Mouse (Mus musculus) B cell, adult 2 months (primary cell): ENCODE measurements around the gene Trim41.

Experiments
- DNase-seq, 2 experiments: peaks; one replicate each; pipeline ENCODE4 v3.0.0; 2022

Gene Trim41

DNA sequence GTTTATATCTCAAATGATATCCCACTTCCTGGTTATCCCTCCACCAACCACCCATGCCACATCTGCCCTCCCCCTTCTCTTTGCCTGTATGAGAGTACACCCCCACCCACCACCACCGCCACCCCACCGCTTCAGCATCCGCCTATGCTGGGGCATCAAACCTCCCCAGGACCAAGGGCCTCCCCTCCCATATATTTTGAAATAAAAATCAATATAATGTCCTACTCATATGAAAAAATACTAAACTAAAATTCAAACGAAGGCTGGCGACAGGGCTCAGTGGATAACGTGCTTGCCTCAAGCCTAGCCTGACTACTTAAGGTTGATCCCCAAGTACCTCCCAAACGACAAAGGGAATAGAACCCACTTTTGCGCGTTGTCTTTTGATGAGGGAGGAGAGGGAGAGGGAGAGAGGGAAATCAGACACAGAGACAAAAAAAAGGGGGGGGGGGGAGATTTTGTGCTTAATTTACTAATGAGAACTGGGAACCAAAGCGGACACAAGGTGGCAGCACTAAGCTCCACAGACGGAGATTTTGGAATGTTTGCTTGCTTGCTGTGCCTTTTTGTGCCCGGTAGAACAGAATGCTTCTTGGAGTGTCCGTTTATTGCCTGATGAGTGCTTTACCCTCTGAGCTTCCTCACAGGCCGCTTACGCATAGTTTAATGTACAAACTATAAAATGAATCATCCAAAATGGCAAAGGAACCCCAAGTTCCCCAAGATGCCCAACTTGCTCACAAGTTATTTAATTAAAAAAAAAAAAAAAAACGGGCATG is 28.7 kb downstream of the Trim41 start:
- DNase-seq, result peak; percentile 81 to 84

- peak; percentile 83 to 87 for DNase-seq
Observed at GRCm38 (mm10) chr11:48787455-48788211, 29.5 kb downstream of the Trim41 start.

DNA sequence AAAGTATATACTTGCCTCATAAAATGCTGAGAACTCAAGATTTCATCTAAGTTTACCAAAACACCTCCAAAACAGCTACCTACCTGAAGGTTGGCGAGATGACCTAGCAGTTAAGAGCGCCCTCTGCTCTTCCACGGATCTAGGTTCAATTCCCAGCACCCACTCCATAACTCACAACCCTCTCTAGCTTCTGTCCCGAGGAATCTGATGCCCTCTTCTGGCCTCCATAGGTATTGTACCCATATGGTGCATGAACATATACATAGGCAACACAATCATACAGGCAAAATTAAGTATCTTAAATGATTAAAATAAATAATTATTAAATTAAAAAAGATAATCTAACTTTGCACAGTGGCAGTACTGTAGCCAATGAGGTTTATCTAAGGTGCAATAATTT is 34.9 kb downstream of the Trim41 start:
- DNase-seq, result no peak

GRCm38 (mm10) chr11:48779450-48779849 is 37.7 kb downstream of the Trim41 start:
- peak; percentile 66 for DNase-seq

DNA sequence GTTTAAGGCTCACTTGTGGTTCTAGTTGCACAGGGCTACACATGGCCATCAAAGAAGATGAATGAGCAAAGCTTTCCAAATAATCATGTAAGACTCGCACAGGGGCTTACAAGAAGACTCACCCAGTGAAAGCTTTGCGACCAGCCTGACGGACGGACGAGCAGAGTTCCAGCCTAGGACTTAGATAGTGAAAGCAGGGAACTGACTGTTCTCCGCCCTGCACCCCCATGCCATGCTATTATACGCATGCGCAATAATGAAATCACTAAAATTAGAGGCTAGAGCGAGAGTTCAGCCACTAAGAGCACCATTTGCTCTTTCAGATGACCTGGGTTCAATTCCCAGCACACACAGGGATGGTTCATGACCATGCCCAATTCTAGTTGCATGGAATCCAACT is 39.9 kb downstream of the Trim41 start:
- DNase-seq, result no peak

DNA sequence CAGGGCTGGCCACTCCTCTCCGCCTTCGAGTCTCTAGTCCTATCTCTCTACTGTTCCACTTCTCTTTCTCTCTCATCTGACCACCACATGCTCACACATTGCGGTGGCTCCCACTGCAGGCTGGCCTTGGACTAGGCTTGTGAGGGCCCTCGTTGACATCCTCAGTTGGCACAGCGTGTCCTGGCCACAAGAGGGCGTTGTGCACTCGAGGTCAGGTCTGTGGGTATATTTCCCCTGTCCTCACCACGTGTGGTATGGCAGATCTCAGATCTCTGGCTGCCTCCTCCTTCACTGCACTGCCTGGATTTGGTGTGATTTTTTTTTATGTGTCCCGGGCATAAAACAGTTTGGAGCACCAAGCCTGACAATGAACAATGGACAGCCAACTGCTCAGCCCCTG is 40.5 kb downstream of the Trim41 start:
- peak; percentile 67 to 68 for DNase-seq

DNA sequence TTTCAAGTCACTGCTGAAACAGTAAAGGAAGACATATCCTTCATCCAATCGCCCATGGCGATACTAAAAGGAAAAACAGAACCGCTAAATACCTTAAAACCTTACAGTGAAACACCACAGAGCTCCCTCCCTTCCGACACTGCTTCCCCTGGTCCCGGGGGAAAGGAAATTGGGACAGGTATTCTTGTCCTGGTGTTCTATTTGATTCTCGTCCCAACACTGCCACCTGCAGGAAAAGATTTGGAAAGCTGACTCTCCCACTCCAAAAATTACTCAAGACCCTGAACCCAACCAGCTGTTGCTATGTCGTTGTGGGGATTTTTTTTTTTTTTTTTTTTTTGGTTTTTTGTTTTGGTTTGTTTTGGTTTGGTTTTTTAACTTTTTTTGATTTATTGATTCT is 41.7 kb downstream of the Trim41 start:
- no peak for DNase-seq

DNA sequence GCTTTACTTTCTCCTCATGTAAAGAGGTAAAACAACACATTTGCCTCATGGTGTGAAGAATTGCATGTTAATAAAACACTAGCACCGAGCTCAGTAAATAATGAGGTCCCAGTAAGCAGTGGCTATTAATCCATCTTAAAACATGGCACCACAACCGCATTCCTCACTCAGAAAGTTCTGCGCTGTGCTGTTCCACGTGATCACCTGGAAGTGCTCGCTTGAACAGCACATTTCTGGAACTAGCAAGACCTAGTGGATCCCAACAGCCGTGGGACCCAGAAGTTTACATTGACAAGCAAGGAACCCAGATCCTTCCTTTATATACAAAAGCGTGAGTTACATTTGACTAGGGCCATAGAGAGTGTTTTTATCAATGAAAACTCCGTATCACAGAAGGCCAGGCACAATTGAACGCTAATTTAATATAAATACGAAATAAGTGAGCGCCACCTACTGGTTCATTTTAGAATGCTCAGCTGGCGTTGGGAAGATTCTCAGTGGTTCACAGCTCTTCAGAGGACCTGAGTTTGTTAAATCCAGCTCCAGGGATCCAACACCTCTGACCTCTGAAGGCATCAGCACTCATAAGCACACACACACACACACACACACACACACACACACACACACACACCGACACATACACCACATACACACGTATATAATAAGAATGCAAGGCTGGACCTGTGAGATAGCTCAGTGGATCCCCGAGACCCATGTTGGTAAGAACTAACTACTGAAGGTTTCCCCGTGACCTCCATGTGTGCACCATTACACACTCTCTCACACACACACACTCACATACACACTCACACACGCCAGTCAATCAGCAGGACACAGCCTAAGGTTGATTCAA is 42.5 kb downstream of the Trim41 start:
- DNase-seq, result peak; percentile 64 to 70

DNA sequence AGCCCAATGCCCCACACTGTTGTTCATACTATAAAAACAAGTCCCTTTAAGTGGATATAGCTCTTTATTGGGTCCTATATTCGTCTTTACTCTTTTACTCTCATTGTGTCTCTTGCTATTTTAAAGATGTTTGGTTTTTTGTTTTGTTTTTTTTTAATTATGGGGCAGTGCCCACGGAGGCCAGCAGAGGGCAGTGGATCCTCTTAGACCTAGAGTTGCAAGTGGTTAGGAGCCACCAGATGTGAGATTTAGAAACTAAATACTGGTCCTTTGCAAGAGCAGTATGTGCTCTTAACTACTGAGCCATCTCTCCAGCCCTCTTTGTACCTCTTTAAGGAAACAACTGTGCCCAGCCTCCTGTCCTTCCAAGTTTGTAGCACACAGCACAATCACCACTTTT is 45.5 kb downstream of the Trim41 start:
- DNase-seq, result peak; percentile 68 to 76

DNA sequence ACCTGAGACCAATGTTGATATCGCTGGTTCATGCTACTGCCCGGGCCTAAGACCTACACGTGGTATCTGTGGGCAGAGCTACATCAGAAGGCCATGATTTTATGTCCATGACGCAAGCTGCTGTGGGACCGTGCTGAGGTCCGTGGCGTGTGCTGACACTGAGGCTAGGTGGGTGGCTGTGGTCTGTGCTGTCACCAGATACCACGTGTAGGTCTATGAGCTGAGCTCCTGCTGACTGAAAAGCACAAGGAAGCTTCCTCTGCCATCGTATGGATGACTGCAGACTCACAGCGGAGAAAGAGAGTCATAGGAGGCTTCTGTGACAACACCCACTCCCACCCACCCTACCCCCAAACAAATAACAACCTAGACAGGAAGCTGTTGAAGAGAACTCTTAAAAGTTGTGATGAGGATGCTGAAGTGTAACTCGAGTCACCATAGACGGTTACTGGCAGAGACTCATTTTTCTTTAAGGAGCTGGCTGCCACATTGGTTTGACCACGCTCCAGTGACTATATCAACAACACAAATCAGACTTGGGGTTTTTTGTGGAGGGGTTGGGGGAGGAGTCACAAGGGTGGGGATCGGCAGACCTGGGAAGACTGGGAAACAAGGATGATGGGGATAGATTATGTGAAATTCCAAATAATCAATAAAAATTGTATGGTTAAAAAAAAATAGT is 49.8 kb downstream of the Trim41 start:
- no peak for DNase-seq

GRCm38 (mm10) chr11:48764119-48764518 is 53.0 kb downstream of the Trim41 start:
- DNase-seq, result no peak

DNA sequence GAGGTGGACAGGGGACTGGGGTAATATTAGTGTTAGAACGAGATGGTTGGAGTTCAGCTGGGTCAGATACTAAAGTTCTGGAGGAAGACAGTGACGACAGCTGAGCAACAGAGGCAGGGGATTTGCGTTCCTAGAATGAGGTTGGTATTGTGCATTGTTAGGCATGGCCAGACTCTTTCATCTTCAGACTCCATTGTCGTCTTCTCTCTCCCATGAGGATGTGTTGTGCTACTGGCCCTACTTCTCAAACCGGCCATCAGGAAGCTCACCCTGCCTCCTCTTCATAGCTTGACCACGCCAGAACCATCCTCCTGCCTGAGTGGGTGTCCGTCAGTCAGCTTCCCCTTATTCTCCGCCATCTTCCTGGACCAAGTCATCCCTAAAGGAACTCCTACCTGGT is 58.1 kb downstream of the Trim41 start:
- DNase-seq, result no peak
